1 mouse cellular context compared by ENCODE assay signal in genomic region chr11:120696568-120696967, GRCm38 (mm10).
TF ChIP-seq lines count a peak whose summit lies in the region.

No protein-coding gene starts in this region.

TF ChIP-seq in CH12.LX, 34 proteins besides CTCF, POLR2A, EP300 and RAD21:
- TF ChIP-seq ETS1 (conservative IDR thresholded peaks at IDR 0.05; ENCODE audit: low read depth, low read length), result no peak
- no peak for TF ChIP-seq MXI1 (IDR thresholded peaks at IDR 0.05; ENCODE audit: low read depth, low read length)
- no peak for TF ChIP-seq UBTF (IDR thresholded peaks at IDR 0.05; ENCODE audit: low read depth, low read length)
- TF ChIP-seq MEF2A (IDR thresholded peaks at IDR 0.05; ENCODE audit: borderline replicate concordance, low read depth, low read length), result no peak
- TF ChIP-seq TBP (conservative IDR thresholded peaks at IDR 0.05; ENCODE audit: low read depth, low read length), result no peak
- TF ChIP-seq USF1 (IDR thresholded peaks at IDR 0.05; ENCODE audit: low read depth, low read length), result no peak
- no peak for TF ChIP-seq SIN3A (IDR thresholded peaks at IDR 0.05; ENCODE audit: low read length)
- no peak for TF ChIP-seq BHLHE40 (IDR thresholded peaks at IDR 0.05; ENCODE audit: low read depth, low read length)
- no peak for TF ChIP-seq MAZ (IDR thresholded peaks at IDR 0.05; ENCODE audit: low read depth, low read length)
- TF ChIP-seq POLR2AphosphoS2 (IDR thresholded peaks at IDR 0.05; ENCODE audit: low read depth, low read length), result no peak
- TF ChIP-seq ELF1 (IDR thresholded peaks at IDR 0.05; ENCODE audit: low read depth, low read length), result no peak
- TF ChIP-seq MAFK (IDR thresholded peaks at IDR 0.05; ENCODE audit: insufficient replicate concordance, low read length), result no peak
TF ChIP-seq in CH12.LX: peak in this region for 0.
